Mouse (Mus musculus) CH12F3 (cell line): ENCODE results near the gene Tbc1d19.

Experiments used
- in situ Hi-C: fragments of 300-500 bp; cut with MboI; formaldehyde crosslinking; loops from 2 replicates; pipeline ENCODE4 v1.14.3; 2020; ENCODE audit warnings: low sequenced_read_pairs

Tbc1d19 gene

DNA sequence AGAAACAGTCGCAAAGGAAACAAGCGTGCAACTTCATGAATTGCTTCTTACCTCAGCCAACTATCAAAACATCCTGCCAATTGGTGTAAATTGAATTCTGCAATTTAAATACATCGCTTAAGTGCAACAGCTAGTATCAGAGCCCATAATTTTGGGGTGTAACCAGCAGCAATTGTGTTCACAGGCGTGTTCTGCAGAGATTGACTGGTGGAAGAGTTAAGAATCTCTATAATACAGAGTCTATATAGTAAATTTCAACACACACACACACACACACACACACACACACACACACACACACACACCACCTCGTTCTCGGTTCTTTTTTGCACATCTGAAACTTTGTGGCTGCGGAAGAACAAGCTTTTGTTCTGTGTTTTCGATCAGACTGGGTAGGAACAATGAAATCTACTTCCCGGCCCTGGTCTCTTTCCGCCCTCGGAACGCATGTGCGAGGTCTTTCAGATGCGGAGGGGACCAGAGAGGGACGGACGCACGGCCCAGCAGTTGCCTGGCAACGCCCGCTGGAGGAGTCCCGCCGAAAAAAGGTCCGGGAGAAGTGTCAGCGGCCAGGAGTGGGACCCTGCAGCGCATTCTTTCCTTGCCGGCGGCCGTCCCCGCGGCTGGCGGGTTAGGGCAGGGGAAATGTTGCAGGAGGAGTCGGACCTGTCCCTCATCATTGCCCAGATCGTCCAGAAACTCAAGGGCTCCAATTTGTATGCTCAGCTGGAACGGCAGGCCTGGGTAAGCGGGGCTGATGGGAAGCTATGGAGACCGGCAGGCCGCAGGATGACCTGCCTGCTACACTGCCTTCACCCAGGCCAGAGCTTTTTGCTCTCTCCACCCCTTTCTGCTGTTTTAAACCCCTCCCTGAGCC, at the start of gene Tbc1d19:
Gene Tbc1d19 (plus strand): TSS at position 492 of the 877 bp plus-strand sequence.
- in situ Hi-C loops: no loop called here

DNA sequence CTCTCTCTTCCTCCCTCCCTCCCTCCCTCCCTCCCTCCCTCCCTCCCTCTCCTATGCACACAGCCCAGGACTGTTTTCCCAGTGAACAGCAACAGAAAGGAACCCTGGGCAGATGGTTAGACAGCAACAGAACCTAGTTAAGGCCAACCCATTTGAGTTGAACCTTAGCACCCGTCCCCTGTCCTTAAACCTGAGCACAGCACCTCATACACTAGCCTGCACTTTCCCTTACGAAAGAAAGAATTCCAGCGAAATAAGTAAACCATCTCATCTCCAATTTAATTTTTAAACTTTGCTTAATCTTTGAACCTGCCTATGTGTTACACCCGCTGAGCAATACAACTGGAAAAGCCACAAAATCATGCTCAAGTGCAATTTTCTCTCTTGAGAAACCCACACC, 49.5 kb upstream of the Tbc1d19 start:
- in situ Hi-C loops: no loop called here

- in situ Hi-C loops: no loop called here
Observed at GRCm38 (mm10) chr5:53760914-53761313, 48.5 kb upstream of the Tbc1d19 start.

DNA sequence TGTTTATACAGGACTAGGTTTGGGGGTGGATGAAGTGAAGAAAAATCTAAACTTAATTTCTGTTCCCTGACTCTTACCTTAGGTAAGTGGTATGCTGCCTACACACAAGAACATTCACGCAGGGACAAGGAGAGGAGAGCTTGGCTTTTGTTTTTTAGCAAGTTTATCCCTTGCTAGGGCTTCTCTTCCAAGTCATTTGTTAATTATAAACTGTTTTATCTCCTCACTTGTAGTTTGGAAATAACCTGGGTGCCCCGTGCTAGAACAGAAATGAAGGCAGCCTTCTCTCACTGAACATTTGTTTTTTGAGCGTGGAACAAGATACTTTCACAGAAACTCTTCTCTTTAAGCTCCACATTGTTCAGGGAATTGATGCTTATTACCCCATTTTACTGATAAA, 48.1 kb upstream of the Tbc1d19 start:
- in situ Hi-C loops: no loop called here

- in situ Hi-C loops: no loop called here
Observed at GRCm38 (mm10) chr5:53784818-53785520, 24.4 kb upstream of the Tbc1d19 start.

DNA sequence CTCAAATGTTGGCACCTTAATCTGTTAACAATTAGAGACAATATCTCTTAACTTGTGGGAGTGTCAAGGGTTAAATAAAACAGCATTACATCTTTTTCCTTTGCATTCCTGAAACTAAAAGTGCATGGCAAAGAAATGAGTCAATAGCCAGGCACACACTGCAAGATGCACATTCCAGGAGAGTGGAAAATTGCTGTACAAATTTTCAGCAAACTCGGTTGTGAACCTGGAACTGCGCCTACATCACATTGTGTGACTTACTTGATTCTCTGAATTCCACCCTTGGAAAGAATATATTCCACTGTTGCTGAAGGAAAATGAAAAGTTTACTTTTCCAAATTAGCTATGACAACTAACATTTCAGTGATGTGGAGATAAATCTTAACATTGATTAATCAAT, 8.0 kb upstream of the Tbc1d19 start:
- in situ Hi-C loops: no loop called here

- in situ Hi-C loops: no loop called here
Observed at GRCm38 (mm10) chr5:53819711-53820110, 10.3 kb downstream of the Tbc1d19 start.

- in situ Hi-C loops: no loop called here
Observed at GRCm38 (mm10) chr5:53825886-53826285, 16.5 kb downstream of the Tbc1d19 start.

- in situ Hi-C loops: no loop called here
Observed at GRCm38 (mm10) chr5:53834489-53834888, 25.1 kb downstream of the Tbc1d19 start.

GRCm38 (mm10) chr5:53841256-53841655, 31.9 kb downstream of the Tbc1d19 start:
- in situ Hi-C loops: no loop called here

DNA sequence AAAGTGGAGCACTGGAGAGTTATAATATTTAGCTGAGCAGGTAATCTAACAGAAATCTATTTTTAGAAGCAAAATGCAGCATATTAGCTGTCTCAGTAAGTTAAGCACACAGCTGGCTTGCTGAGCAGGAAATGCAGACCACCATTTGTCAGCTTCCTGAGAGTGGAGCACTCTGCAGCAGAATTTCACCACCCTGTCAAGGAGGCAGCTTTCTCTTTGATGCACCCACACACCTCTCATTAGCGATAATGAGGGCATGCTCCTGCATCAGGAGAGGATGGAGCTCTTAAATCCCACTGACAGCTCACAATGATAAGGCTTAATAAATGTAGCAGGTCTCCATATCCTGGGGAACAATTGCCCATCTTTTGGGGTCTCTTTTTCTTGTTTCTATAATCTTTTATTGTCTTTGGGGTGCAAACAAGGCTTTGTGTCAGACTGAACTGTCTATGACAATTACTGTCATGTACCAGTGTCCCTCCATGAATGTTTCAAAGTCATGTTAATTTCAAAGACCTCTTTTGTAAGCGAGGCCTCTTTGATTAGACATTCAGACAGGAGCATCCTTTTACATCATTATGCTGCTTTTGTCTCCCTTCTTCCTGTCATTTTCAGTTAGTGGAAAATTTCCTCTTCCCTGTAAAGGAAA, 39.0 kb downstream of the Tbc1d19 start:
- in situ Hi-C loops: no loop called here

GRCm38 (mm10) chr5:53852574-53852973, 43.2 kb downstream of the Tbc1d19 start:
- in situ Hi-C loops: no loop called here

- in situ Hi-C loops: no loop called here
Observed at GRCm38 (mm10) chr5:53854561-53854960, 45.2 kb downstream of the Tbc1d19 start.

DNA sequence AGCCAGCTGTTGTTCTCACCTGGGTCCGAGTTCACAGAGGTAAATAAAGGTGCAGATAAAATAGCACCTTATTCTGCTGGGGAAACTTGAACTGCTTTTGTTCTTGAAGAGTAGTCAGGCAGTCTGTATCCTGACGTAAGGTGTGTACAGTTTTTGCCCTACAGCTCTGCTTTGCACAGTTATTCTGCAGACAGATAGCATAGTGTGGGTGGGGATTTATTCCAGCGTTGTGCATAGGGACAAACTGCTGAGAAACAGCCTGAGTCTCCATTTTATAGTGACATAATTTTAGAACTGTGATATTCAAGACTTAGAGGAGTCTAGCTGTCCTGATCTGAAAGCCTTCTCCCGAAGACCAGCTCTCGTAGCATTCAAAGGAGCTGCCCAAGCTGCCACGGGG, 46.6 kb downstream of the Tbc1d19 start:
- in situ Hi-C loops: no loop called here

GRCm38 (mm10) chr5:53865146-53865545, 55.7 kb downstream of the Tbc1d19 start:
- in situ Hi-C loops: loop anchor here (10.0 kb wide), 1 partner anchor 250 kb away; no protein-coding TSS in a partner anchor

DNA sequence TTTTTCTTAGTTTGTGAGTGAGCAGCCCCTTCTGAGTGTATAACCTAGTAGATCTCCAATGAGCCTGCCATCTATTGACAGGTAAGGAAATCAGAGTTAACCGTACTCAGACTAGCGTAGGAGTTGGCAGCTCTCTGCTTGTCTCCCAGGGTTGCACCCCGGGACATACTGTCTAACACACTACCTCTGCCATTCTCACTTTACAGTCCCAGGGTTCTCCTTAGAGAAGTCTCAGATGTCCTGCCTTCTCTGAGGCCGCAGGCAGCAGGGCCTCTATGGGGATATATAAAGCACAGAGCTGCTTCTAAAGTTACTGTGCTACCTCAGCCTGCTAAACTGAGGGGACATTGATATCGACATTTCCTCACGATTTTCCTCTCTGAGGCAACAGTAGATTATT, 56.6 kb downstream of the Tbc1d19 start:
- in situ Hi-C loops: loop anchor here (10.0 kb wide), 1 partner anchor 249 kb away; no protein-coding TSS in a partner anchor

DNA sequence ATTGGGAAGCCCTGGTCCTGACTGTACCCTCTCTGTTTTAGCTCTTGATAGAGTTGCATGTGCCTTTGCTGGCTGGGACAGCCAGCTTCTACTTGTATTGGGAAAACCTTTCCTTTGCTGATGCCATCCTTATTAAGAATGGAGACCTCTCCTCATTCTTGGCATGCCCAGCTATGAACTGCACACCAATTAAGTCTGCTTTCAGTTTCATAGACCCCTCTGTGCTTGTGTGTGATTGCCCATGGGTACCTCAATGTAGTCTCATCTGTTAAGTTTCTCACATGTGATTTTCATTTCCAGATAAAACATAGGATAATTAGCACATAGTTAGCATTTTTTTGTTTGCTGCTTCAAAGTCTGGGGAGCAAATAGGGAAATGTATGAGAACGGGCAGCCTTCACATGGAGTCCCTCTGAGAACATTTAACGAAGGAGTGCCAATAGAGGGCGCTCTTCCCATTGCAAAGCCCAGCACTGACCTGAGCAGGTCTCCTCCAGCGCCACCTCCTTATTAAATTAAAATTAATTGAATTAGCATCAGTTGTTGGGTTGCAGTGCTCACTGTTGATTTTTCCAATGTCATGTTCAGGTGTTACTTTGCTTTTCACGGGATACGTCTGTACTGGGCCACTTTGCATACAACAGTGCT, 62.4 kb downstream of the Tbc1d19 start:
- in situ Hi-C loops: no loop called here

- in situ Hi-C loops: no loop called here
Observed at GRCm38 (mm10) chr5:53874966-53875365, 65.6 kb downstream of the Tbc1d19 start.

- in situ Hi-C loops: no loop called here
Observed at GRCm38 (mm10) chr5:53880724-53881123, 71.3 kb downstream of the Tbc1d19 start.

- in situ Hi-C loops: no loop called here
Observed at GRCm38 (mm10) chr5:53881381-53881990, 72.1 kb downstream of the Tbc1d19 start.

DNA sequence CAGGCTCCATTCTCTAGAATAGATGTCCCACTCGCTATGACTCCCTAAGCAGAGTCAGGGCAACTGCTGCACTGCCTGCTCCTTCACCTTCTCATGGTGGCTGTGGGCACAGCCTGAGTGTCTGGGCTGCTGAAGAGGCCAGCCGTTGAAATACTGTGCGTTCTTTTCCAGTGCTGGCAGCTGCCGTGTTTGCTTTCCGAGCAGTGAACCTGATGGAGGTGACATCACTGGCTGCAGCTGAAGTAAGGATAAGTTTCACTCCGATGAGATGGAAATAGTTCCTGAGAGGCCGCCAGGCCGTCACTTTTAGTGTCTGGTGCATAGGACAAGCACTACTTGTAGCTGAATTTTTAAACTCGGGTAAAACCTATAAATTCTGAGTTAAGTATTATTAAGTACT, 92.0 kb downstream of the Tbc1d19 start:
- in situ Hi-C loops: no loop called here
